Mouse (Mus musculus): ENCODE results near the gene Rab11fip4.
"Not testable (repeated sequence)": the region's sequence is repeated elsewhere in the genome, so short reads cannot be mapped to it uniquely, and the experiment has no call there.

Gene Rab11fip4

DNA sequence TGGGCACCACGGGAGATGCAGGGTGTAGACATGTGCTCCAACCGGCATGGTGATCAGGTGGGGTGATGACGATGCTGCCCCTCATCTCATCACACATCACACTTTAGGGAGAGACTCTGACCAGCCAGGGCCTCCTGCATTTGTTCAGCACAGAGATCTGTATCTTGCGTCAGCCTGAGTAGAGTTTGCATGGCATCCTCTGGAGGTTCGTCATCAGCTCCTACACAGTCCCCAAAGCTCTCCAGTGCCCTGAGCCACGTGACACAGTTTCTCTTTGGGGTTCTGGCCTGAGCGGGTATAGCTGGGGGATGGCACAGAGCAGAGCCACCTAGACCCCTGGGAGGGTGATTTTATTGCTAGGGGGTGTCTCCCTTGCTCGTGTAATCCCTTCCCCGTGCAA lies 86.4 kb downstream of the Rab11fip4 start:
- no peak for DNase-seq (ENCODE audit: low read depth, low spot score)

DNA sequence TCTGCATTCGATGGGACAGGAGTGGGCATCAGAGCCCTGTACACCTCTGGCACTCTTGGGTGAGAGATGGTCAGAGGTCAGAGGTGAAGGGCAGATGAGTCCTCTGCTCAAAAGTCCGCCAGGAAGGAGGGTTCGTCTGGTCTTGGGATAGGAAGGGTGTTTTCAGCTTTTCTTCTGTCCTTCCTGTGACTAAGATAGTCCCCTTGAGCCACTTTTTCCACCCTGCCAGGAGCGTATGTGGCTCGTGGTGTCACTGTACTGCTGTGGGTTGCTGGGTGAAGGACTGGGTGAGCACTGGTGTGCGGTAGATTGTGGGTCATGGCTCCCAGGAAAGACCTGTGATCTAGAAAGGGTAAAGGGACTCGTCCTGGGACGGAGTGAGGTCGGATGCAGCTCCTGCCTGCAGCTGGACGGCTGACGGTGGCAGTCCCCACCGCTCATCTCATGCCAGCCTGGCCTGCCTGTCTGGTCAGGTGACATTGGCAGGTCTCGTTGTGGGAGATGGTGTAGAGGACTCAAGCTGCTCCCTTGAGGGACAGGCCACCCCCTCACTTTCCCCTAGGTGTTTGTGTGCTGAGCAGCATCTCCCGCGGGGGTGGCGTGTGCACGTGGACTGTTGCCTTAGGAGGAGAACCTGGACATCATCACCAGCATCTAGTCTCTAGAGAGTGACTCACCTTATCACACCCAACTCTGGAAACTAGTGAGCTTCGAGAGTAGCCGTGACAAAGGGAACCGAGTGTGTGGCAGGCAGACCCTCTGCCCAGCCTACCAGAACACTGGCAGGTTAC lies 87.5 kb downstream of the Rab11fip4 start:
- no peak for DNase-seq (ENCODE audit: low read depth, low spot score)

DNA sequence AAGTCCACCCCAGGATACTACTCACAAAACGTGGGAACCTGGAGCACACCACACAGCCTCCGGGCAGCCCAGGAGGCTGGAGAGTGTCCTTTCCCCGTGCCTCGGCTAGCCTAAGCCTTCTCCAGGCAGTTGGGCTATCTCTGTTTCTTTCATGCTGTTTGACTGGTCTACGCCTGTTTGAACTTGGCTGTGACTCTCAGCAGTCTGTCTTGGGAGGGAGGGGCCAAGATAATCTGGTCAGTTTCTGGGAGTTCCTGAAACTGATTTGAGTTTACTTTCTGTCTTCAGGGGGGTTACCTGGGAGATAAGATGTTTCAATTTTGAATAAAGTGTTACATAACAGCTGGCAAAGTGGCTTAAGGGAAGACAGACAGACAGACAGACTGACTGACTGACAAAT lies 88.9 kb downstream of the Rab11fip4 start:
- no peak for DNase-seq (ENCODE audit: low read depth, low spot score)

DNA sequence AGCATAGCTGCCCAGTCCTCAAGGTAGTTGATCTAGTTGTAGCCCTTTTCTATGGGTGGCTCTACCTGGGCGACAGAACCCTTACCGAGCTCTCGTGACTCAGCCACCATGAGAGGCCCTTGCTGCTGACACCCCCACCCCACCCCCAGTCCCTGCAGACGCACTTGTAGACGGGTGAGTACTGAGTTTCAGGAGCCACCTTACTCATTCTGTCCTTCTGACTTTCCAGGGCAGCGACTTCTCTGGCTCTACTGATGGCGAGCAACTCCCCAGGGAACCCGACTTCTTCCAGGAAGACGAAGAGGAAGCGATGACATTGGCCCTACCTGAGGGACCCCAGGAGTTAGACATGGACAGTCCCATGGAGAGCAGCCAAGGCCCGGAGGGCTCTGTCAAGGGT lies 89.5 kb downstream of the Rab11fip4 start:
- DNase-seq (ENCODE audit: low read depth, low spot score): no peak

DNA sequence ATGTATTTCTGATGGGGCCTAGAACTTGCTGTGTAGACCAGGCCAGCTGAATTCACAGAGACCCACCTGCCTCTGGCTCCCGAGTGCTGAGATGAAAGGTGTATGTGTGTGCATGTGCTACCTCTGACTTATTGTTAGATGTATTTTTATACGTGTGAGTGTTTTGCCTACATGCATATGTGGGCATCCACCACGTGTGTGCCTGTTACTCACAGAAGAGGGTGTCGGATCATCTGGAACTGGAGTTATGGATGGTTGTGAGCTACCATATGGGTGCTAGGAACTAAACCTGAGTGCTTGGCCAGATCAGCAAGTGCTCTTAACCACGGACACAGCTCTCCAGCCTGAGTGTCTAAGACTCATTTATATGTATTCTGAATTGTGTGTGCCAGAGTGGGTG lies 90.2 kb downstream of the Rab11fip4 start:
- DNase-seq (ENCODE audit: low read depth, low spot score): no peak

DNA sequence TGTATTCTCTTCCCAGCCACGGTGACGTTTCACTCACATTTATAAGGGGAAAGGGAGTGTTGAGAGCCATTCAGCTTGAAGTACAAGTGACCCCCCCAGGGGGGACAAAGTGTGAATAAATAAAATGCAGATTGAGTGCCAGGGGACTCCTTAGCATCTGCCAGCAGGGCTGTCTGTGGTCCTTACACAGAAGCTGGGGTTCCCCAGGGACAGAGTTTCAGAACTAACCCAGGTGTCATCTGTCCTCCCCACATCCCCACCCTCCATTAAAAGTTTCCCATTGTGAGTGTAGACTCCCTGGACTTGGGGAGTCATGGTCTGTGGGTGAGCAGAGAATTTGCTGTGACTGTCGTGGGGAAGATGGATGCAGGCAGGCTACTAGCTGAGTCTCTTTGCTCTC lies 90.8 kb downstream of the Rab11fip4 start:
- no peak for DNase-seq (ENCODE audit: low read depth, low spot score)

DNA sequence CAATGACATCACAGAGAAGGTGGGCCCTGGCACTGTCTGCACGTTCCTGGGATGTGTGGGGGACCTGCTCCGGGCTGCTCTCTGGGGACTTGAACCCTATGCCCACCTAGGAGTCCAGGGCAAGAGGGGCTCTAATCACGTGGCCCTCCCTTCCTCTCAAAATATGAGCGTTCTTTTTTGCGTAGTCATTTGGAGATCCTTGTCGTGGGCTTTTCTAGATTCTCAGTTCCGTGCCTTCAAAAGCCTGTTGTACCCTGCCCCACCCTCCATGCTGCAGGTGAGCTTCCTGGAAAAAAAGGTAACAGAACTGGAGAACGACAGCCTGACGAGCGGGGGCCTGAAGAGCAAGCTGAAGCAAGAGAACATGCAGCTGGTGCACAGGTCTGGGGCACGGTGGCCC lies 94.1 kb downstream of the Rab11fip4 start:
- no peak for DNase-seq (ENCODE audit: low read depth, low spot score)

DNA sequence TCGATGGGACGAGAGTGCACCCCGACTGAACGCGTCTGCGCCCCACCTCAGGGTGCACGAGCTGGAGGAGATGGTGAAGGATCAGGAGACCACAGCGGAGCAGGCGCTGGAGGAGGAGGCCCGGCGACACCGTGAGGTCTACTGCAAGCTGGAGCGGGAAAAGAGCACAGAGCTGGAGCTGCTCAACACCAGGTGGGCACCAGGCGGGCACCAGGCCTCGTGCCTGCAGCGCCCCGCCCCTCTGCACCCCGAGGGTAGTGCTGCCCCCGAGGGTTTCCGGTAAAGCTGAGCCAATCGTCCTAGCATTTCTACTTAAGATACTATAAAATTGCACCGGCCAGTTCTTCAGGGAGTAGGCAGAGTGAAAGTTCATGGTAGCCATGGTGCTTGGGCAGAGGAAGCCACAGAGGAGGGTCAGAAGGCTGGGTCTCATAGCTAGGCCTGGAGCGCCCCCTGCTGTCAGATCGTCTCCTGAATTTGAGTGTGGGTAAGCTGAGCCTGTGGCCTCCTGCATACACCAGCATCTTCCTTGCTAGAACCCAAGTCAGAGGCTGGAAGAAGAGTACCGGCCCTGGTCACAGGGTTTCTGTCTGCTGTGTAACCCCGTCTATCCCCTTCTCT lies 95.6 kb downstream of the Rab11fip4 start:
- peak; percentile 81 for DNase-seq (ENCODE audit: low read depth, low spot score)

DNA sequence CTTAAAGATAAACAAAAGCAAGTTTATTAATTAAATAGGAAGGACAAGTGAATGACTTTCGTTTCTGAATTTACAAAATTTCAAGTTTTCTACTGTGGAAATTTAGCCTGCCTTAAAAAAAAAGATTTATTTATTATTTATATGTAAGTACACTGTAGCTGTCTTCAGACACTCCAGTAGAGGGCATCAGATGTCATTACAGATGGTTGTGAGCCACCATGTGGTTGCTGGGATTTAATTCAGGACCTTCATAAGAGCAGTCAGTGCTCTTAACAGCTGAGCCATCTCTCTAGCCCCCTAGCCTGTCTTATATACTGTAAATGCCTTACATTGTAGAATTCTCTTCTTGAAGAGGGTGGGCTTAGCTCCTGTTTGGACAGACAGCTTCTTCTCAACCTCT lies 98.9 kb downstream of the Rab11fip4 start:
- peak; percentile 37 for DNase-seq (ENCODE audit: low read depth, low spot score)

DNA sequence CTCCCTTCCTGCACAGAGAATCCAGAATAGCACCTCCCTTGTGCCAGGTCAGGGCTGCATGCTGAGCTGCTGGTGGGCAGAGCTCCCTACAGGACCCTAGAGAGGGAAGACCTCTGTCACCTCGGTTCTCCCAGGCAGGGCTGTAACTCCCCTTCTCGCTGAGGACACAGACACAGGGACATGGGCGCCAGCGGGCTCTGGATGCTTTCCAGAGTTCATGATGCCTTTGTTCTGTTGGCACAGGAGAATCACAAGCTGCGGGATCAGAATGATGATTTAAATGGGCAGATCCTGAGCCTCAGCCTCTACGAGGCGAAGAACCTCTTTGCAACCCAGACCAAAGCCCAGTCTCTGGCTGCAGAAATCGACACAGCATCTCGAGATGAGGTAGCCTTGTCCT lies 100.5 kb downstream of the Rab11fip4 start:
- no peak for DNase-seq (ENCODE audit: low read depth, low spot score)

DNA sequence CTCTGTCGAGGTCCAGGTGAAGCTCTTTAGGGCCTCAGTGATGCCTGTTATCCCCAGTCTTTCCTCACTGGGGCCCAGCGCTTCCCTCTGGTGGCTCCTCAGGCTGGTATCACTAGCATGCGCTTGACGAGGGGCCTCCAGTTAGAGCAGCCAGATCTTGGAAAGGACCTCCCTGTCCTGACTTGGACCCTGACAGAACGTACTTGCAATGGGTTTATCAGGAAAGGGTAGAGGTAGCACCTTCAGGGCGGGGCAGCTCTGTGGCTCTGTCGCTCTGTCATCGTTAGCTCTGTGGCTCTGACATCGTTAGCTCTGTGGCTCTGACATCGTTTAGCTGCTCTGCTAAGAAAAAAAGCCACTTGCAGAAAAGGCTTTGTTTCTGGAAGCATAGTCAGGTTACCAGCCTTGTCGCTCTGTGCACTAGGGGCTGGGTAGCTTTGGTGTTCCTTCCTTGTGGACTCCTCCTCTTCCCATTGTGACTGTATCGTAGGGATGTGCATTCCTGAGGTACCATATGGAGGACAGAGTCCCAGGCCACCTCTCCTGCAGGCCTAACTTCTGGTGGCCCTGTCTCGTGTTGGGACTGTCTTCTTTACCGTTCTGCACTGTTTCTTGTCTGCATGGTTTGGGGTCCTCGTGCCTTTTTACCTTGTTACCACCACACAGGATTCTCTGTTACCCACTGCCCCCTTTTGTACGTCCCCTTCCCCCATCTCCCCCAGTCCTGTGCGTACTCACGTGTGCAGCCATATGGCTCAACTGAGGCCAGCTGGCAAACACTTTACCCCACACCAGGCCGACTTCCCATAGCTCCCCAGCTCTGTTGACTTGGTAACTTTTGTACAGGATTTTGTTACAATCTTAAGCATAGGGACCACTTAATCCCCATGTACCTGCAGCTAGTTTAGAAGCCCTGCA lies 105.6 kb downstream of the Rab11fip4 start:
- DNase-seq (ENCODE audit: low read depth, low spot score): no peak

DNA sequence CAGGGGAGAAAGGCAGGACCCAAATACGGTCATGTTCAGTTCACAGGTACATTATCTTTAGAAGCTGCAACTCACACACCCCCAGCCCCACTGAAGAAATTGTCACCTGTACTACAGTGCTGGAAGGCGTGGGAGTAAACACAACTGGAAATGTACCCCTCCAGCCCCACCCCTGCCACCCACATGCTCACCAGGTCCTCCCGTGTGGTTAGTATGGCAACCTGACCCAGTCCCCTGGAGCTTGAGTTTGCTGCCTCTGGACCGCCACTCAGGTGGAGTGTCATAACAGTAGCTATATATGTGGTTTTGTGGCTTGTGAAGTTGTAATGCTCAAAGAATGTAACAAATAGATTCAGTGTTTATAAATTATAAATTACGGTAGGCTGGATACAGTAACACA lies 107.1 kb downstream of the Rab11fip4 start:
- no peak for DNase-seq (ENCODE audit: low read depth, low spot score)

DNA sequence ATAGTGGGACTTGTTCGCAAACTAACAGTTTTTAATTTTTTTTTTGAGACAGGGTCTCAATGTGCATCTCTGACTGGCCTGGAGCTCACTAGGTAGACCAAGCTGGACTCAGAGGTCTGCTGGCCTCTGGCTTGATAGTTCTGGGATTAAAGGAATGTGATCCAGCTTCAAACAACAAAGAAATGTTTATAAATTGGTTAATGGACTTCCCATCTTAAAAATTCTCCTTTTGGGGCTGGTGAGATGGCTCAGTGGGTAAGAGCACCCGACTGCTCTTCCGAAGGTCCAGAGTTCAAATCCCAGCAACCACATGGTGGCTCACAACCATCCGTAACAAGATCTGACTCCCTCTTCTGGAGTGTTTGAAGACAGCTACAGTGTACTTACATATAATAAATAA lies 107.5 kb downstream of the Rab11fip4 start:
- not testable (repeated sequence) for DNase-seq (ENCODE audit: low read depth, low spot score)

DNA sequence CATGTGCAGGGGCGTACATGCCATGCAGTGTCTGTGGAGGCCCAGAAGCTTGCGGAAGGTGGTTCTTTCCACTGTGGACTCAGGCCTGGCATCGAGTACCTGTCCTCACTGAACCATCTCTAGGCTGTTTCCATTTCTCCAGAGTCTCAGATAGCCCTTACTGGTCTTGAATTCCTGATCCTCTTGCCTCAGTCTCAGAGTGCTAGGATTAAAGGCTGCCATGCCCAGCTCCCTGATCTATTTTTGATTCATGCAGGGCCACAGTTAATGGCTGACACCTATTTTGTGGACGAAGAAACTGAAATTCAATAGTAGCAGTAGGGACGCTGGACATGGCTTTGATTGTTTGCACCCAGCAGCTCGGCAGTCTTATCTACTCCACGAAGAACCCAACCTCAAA lies 110.5 kb downstream of the Rab11fip4 start:
- DNase-seq (ENCODE audit: low read depth, low spot score): no peak

DNA sequence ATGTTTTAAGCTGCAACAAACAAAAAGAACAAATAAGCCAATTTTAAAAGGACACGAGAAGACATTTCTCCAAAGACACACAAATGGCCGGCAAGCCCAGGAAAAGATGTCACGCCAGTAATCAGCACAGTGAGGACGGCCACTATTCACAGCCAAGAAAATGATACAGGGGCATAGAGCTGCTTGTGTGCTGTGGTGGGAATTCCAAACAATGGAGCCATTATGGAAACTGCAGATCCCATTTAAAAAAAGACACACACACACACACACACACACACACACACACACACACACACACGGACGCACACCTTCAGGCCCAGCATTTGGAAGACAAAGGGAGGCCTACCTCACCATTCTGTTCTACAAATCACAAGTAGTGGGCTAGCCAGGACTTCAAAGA lies 111.1 kb downstream of the Rab11fip4 start:
- no peak for DNase-seq (ENCODE audit: low read depth, low spot score)

DNA sequence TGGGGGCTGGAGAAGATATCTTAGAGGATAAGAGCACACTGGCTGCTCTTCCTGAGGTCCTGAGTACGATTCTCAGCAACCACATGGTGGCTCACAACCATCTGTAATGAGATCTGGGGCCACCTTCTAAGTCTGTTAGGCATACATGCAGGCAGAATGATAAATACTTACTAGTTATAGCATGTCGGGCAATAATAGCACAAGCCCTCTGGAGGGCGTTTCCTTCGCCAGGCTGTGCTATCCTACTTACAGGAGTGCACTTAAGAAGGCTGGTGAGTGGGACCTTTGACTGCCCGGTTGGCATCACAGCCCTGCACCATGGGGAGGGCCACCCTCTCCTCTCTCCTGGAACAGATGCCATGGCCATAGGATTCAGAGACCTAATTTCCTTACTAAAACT lies 112.4 kb downstream of the Rab11fip4 start:
- peak; percentile 79 for DNase-seq (ENCODE audit: low read depth, low spot score)

DNA sequence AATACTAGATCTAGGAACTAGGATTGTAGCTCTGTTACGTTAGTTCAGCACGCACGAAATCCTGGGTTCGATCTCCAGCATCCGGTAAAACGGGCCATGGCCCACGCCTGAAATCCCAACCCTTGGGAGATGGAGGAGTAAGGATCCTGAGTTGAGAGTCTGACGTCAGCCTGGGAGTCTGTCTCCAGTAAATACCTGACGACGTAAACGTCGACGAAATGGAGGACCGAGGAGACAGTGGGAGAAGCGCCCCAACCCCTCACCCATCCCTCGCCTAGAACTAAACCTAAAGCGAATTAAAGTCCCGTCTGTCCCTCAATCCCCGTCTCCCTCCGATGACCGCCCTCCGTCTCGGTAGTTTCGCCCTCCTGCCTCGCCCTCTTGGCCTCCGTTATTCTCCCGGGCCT lies 112.9 kb downstream of the Rab11fip4 start:
- no peak for DNase-seq (ENCODE audit: low read depth, low spot score)

DNA sequence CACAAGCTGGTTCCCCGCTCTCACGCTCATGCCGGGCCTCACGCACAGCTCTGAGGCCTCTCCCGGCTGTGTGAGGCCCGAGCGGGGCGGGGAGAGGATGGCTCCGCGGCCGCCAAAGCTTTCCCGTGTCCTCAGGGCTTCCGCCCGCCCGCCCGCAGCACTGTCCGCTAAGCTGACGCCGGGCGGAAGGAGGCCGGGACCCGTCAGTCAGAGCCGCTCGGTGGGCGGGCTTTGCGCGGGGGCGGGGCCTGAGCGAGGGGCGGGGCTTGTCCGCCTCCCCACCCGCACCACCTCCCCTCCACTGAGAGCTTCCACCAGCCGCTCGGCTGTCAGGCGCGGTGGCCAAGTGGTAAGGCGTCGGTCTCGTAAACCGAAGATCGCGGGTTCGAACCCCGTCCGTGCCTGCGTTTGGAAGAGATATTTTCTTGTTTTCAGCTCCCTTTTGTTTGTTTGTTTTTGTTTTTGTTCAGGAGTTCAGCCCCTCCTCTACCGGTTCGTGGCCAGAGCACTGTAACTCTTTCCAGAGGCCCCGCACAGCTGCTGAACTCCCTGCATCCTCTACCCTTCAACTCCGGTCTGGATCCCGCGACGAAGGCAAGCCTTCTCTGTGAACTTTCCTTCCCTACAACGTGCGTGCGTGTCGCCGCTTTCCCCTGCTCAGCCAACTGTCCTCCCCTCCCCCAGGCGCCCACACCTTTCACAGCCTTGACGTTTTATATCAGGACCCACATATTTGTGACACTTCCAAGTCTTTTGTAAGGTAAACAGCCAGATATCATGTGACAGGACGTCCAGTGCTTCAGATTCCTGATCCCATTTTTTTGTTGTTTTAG lies 113.5 kb downstream of the Rab11fip4 start:
- peak; percentile 94 for DNase-seq (ENCODE audit: low read depth, low spot score)

DNA sequence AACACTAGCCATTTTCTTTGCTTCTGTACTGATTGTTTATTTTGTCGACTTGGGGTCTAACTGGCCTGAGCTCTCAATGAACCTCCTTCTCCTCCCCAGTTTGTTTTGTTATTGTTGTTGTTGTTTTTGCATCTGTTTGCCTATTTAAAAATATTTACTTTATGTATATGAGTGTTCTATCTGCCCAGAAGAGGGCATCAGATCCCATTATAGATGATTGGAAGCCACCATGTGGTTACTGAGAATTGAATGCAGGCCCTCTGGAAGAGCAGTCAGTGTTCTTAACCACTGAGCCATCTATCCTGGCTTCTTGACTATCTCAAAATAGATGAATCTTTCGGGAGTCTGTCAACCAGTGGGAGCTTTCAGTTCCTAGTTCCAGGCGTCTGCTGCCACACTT lies 116.1 kb downstream of the Rab11fip4 start:
- DNase-seq (ENCODE audit: low read depth, low spot score): peak; percentile 34

DNA sequence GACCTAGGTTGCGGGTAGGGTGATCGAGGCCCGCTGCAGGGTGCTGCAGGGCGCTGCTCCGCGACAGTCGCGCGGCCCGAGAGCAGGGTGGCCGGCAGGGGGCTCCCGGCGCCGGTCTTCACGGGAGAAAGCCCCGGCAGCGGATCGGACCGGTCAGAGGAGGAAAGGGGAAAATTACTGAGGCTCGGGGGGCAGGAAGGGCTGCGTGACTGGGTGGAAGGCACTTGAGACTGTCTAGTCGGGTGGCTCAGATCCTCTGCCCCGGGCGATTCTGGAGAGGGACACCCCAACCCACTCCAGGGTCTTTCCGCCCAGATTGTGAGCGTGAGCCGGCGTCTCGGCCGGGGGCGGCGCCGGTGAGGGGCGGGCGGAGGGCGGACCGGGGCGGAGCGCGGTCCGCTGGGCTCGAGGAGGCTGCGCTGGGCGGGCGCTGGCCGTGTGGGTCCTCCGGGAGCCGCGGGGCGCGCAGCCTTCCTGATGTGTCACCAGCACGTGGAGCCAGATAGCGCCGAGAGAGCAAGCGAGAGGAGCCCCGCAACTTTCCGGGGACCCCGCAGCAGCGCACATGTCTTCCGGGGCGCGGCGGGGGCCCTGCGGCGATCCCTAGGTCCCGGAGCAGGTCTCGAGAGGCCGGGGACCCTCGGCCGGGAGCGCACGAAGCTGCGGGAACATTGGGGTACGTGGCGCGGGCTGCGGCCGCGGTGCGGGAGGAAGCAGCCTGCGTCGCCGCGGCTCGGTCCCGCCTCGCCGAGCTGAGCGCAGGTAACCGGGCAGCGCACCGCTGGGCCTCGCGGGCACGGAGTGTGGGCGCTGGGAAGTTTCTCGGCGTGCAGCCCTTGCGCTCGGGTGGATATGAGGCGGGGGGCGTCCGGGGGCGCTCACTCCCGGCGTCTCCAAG lies 120.1 kb downstream of the Rab11fip4 start:
- peak; percentile 88 for DNase-seq (ENCODE audit: low read depth, low spot score)
